Mouse (Mus musculus) embryo, embryonic 11 days (tissue): Measurements from ENCODE around the gene Icam5.
"Not testable (repeated sequence)": the region's sequence is repeated elsewhere in the genome, so short reads cannot be mapped to it uniquely, and the experiment has no call there.

Experiments
- DNase-seq: peaks from one replicate; pipeline ENCODE4 v3.0.0-alpha.2; 2015

The Icam5 gene

GRCm38 (mm10) chr9:21036161-21036560 lies 4.3 kb downstream of the Icam5 start:
- DNase-seq = no peak

- no peak for DNase-seq
Observed at GRCm38 (mm10) chr9:21036666-21037065, 4.8 kb downstream of the Icam5 start.

GRCm38 (mm10) chr9:21037481-21037891 lies 5.6 kb downstream of the Icam5 start:
- peak; percentile 53 for DNase-seq

- DNase-seq = no peak
Observed at GRCm38 (mm10) chr9:21039779-21040178, 7.9 kb downstream of the Icam5 start.

GRCm38 (mm10) chr9:21041308-21041707 lies 9.4 kb downstream of the Icam5 start:
- DNase-seq = no peak

- no peak for DNase-seq
Observed at GRCm38 (mm10) chr9:21043563-21043962, 11.7 kb downstream of the Icam5 start.

GRCm38 (mm10) chr9:21044785-21045184 lies 12.9 kb downstream of the Icam5 start:
- not testable (repeated sequence) for DNase-seq

GRCm38 (mm10) chr9:21045235-21045634 lies 13.4 kb downstream of the Icam5 start:
- DNase-seq = no peak

GRCm38 (mm10) chr9:21051578-21051977 lies 19.7 kb downstream of the Icam5 start:
- no peak for DNase-seq

- DNase-seq = no peak
Observed at GRCm38 (mm10) chr9:21062928-21063327, 31.1 kb downstream of the Icam5 start.

- DNase-seq = no peak
Observed at GRCm38 (mm10) chr9:21067006-21067684, 35.3 kb downstream of the Icam5 start, which contains the start of gene Zglp1. Gene Zglp1, minus strand, starts transcription at chr9:21067093.

- DNase-seq = no peak
Observed at GRCm38 (mm10) chr9:21072641-21073040, 40.8 kb downstream of the Icam5 start.

GRCm38 (mm10) chr9:21073044-21073840 lies 41.4 kb downstream of the Icam5 start, which contains the start of the genes Gm49373 and Fdx1l:
Gene Gm49373, minus strand, starts transcription at chr9:21073096.
Gene Fdx1l, minus strand, starts transcription at chr9:21073614.
- DNase-seq = peak; percentile 95

GRCm38 (mm10) chr9:21074173-21074572 lies 42.3 kb downstream of the Icam5 start:
- no peak for DNase-seq

- no peak for DNase-seq
Observed at GRCm38 (mm10) chr9:21075625-21076024, 43.8 kb downstream of the Icam5 start.

- no peak for DNase-seq
Observed at GRCm38 (mm10) chr9:21081127-21081526, 49.3 kb downstream of the Icam5 start.

- no peak for DNase-seq
Observed at GRCm38 (mm10) chr9:21083324-21083723, 51.5 kb downstream of the Icam5 start.
